Mouse (Mus musculus) layer of hippocampus, adult 9-11 months (tissue): ENCODE measurements at regions not wholly inside any gene's neighbourhood (a gene's known extent, or its start where the extent isn't known, plus 50 kb on each side); places are given as distances from the start of the nearest gene placed in this dataset.
A peak's percentile ranks its signal among the peaks of the same experiment; 100 is the strongest.

ENCODE experiments used
- DNase-seq: peaks from one replicate; pipeline ENCODE4 v3.0.0; 2022

- peak; percentile 32 for DNase-seq
These were observed 233.8 kb upstream of the Htr2c start for GRCm38 (mm10) chrX:146728562-146728961.
